Mouse (Mus musculus) ZHBTc4 (cell line): ENCODE results near the gene Glb1l3.

ENCODE experiments used
- DNase-seq: peaks from one replicate; pipeline ENCODE4 v3.0.0-alpha.2; 2011; ENCODE audit warnings: low read depth, low spot score

Gene Glb1l3

DNA sequence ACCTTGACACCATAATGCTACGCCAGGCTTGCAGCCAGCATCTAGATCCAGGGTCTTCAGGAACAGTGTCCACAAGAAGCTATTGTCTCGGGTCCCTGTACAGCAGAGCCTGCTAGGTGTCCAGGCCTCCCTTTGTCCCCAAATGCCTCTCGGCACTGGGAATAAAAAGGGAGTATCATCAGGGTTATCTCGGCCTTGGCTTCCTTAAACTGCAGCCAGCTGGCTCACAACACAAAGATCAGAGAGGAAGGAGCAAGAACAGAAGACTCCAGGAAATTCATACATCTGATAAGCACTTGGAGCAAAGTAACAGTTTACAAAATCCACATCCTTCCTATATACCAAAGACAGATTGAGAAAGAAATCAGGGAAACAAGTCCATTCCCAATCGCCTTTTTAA is at the start of gene Glb1l3:
Glb1l3 (minus strand) TSS at position 140 of the 400 bp plus-strand sequence.
- DNase-seq, result no peak

DNA sequence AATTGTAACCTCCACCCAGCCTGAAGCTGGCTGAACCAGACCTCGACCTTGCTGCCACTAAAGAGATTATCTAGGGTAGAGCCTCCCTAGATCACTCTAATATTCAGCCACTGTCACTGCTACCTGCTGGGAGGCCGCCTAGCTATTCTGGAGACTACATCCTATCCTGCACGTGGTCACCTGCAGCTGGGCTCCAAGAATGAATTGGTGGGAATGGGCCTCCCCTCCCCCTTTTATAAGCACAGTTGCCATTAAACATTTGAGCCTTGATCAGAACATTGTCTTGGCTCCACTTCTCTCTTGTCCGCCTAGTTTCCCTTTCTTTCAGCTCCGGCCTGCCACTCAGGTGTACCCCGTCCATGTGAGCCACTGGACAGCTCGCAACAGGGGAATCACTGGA is 9.2 kb upstream of the Glb1l3 start:
- peak; percentile 48 for DNase-seq

DNA sequence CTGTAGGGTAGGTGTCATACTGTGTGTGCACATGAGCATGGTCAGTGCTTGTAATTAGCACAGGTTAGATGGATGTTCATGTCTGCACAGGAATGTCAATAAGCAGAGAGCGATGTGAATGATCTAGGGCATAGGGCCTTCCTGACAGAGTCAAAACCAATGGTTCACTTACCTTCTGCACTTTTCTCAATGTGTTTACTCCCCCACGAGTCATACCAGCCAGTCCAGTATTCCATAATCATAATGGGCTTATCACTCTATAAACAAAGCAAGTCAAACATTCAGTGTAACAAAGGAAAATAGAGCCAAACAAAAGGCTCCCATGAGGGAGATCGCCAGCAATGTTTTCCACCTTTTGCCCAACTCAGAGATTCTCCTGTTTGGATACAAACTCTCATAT is 29.6 kb downstream of the Glb1l3 start:
- DNase-seq, result no peak

GRCm38 (mm10) chr9:26819942-26820341 is 40.7 kb downstream of the Glb1l3 start:
- no peak for DNase-seq

DNA sequence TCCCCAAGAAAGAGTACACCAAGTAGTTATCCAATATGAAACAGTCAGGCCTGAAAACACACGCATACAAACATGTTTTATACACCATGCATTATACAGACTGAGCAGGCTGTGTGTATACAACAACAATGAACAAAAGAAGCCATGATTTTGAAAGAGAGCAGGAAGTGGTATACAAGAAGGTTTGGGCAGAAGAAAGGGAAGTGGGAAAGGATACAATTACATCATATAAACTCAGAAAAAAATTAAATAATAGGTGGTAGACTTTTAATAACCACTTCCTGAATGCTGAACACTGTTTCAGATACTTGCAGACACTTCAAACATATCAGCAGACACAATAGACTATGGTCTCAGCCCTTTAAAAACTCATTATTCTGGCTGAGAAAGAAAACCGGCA is 52.0 kb downstream of the Glb1l3 start:
- DNase-seq, result no peak

DNA sequence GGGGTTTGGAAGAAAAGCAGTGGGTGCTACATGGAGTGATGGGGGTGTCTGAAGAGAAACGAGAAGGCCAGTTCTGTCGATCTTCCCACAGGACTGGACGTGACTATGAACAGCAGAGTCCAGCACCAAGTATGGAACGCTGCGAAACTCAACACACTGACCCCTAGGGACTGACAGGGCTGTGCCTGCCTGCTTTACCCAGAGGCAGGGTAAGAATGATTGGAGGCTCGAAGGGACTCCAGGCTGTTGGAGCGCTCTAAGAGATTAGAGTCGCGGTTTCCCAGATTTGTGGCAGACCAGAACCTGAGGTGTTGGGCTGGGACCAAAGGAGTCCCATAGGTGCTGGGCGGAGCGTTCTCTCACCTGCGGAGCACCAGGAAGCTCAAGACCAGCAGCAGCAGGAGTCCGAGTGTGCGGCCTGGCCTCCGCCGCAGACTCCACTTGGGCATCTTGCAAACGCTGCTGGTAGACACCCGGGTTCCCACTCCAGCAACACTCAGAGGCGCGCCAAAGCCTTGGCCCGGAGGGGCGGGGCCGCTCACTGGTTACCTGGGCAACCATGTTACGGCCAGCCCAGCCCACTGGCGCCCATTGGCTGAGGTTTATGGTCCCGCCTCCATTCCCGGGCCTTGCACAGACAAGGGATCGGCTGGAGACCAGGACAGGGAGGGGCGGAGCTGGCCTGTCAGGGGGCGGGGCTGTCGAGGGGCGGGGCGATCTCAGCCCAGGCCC is 54.6 kb downstream of the Glb1l3 start, which contains the start of gene Glb1l2:
Glb1l2 (minus strand) TSS at position 534 of the 732 bp plus-strand sequence.
- DNase-seq, result peak; percentile 99

DNA sequence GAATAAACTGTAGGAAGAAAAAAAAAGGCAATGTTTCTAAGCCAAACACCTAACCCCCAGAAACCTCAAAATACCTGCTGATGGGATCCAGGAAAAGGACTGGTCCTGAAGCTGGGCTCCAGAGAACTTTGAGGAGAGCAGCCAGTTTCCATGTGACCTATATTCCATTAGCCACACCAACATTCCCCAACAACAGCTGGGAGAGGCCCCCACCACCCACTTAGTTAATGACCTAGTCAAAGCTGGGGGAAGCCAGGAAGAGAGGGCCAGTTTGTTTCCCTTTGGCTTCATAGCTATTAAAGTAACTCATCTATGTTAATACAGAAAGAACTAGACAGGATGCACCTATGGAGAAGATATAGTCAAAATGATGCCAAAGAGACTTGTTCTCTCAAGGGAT is 56.4 kb downstream of the Glb1l3 start:
- DNase-seq, result no peak

DNA sequence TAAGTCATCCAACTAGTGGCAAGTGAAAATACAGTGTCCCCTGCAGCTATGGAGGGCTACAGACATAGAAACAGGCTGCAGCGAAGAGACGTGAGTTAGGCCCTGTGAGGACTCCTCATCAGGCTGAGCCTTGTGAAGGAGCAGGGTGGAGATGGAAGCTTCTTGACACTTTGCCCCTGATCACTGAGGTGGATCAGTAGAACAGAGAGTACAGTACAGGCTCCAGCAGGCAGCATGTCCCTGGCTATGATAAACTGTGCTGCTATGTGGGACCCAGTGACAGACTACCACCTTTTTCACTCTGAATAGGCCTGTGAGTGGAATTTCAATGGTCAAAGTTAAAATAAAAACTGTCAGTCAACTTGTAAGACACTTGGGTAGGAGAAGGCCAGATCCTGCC is 60.3 kb downstream of the Glb1l3 start:
- DNase-seq, result no peak

GRCm38 (mm10) chr9:26798731-26799130 is 62.0 kb downstream of the Glb1l3 start:
- DNase-seq, result no peak

DNA sequence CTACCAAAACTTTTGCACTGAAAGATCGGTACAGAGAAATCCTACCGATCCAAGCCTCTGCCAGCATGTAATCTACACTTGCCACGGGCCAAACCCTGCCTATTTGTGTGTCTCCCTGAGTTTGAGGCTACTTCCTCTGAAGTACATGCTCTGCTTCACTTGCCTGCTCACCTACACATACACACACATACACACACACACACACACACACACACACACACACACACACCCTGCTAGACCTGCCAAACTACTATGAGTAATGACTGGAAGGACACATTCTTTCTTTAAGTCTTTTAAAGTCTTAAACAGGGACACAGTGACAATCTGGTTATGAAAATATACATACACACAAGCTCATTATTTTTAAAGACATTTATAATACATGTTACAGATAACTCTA is 62.5 kb downstream of the Glb1l3 start:
- no peak for DNase-seq

DNA sequence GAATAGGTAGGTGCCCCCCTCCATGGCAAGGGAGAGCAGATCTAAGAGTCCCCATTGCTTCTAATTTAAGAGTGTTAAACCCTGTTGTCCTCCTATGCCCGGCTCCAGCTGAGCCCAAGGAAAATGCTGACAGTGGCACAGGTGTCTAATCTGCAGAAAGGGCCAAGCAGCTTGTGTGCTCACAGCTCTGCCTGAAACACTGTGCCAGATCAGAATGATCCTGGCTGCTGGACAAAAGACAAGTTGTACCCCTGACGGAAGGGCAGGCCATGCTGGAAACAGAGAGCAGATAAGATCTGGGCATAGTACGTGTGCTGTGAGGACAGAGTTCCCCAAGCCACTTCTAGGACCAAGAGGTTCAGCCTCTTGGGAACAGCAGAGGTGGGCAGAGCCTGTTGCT is 67.9 kb downstream of the Glb1l3 start:
- DNase-seq, result no peak

- no peak for DNase-seq
Measured at GRCm38 (mm10) chr9:26783414-26783975, 77.2 kb downstream of the Glb1l3 start.

GRCm38 (mm10) chr9:26778421-26778820 is 82.3 kb downstream of the Glb1l3 start:
- no peak for DNase-seq

DNA sequence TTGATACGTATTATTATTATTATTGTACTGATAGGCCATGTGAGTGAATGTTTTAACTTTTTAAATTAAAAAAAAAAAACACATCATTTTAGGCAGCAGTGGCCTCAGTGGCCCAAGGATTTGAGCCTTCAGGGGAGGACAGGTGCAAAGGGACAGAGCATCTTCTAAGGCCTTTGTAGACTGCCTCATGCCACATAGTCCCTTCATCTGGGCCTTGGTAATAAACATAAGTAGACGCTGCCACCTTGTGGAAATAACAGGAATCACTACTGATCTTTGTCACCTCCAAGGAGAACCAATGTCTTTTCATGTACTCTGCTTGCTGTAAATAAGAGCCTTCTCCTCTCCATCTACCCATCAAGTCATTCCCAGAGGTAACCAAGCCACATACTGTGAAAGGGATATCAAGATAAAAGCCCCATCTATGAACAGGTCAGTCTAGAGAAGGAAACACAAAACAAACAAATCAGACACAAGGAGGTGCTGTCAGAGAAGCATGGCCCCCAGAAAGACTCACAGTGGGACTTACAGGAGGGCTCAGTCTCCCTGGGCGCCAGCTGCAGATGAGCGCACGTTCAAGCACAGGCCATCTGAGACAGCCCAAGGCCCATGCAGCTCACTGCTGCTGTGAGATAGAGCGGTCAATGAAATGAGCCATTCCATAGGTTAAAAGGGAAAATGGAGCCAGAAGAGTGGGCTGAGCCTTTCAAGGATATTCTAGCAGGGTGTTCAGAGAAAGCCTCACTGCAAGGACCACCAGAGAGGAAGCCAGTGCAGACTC is 84.4 kb downstream of the Glb1l3 start:
- DNase-seq, result peak; percentile 71

DNA sequence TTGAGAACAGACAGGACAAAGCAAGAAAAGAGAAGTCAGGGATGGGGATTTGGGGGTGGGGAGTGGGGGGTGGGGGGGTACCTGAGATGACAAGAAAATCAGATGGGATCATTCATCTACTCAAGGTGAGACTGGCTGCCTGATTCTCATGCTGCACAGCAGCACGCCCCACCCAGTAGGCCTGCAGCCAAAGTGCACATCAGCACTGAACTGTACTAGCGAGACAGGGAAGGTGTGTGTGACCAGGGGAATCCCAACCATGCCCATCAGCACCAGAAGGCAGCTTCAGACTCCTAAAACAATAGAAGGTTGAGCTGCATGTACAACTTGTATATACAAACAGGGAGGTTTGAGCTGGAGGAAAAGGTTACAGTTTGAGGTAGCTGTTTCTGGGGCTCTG is 85.0 kb downstream of the Glb1l3 start:
- no peak for DNase-seq

GRCm38 (mm10) chr9:26768181-26768580 is 92.5 kb downstream of the Glb1l3 start:
- DNase-seq, result no peak
